Mouse (Mus musculus) liver, adult 2 months (tissue): ENCODE measurements around the gene Slc7a5. TPM values are rescaled to one million over a fixed set of nuclear protein-coding genes. Genes with fewer than 3 reads are reported as not detected.

Experiments
- DNase-seq: peaks from one replicate; pipeline ENCODE4 v3.0.0-alpha.2; 2011; ENCODE audit warnings: low read depth, low spot score; ENCODE audit errors: extremely low read depth
- H3K27ac ChIP-seq: fragments of 200-500 bp; replicated peaks from 2 replicates; pipeline ENCODE4 v1.5.1; 2012; ENCODE audit warnings: low read depth, mild to moderate bottlenecking, control low read depth, inconsistent platforms, low read length; ENCODE audit not compliant: insufficient read depth
- H3K27me3 ChIP-seq: fragments of 200-500 bp; 2 replicates; pipeline ENCODE4 v1.6.1; 2012; ENCODE audit warnings: mild to moderate bottlenecking, moderate library complexity, low read length, inconsistent platforms; ENCODE audit not compliant: control insufficient read depth, insufficient read depth
- H3K36me3 ChIP-seq: fragments of 200-500 bp; 2 replicates; pipeline ENCODE4 v1.6.1; 2012; ENCODE audit warnings: low read length, inconsistent platforms; ENCODE audit not compliant: control insufficient read depth, insufficient read depth
- H3K4me1 ChIP-seq: fragments of 200-500 bp; 2 replicates; pipeline ENCODE4 v1.6.1; 2011; ENCODE audit warnings: low read length; ENCODE audit not compliant: control insufficient read depth, insufficient read depth
- H3K4me3 ChIP-seq: fragments of 200-500 bp; 2 replicates; pipeline ENCODE4 v1.5.1; 2011; ENCODE audit warnings: low read depth, mild to moderate bottlenecking, control low read depth, low read length, moderate library complexity; ENCODE audit not compliant: insufficient read depth
- H3K79me2 ChIP-seq: fragments of 200-500 bp; 2 replicates; pipeline ENCODE4 v1.6.1; 2012; ENCODE audit warnings: inconsistent platforms, mild to moderate bottlenecking, low read length, moderate library complexity; ENCODE audit not compliant: control insufficient read depth, insufficient read depth
- H3K9ac ChIP-seq: fragments of 200-500 bp; 2 replicates; pipeline ENCODE4 v1.6.1; 2012; ENCODE audit warnings: low read depth, mild to moderate bottlenecking, control low read depth, inconsistent platforms, low read length
- CTCF ChIP-seq: fragments of 200-500 bp; IDR thresholded peaks from 2 replicates; pipeline ENCODE4 v1.5.1; 2011; ENCODE audit warnings: low read depth, low read length, control low read depth
- POLR2A ChIP-seq: fragments of 200-500 bp; IDR thresholded peaks from 2 replicates; pipeline ENCODE4 v1.6.1; 2011; ENCODE audit warnings: low read length, control low read depth; ENCODE audit not compliant: insufficient read depth; ENCODE audit errors: extremely low read depth
- WGBS: fragments of 180-500 bp; shearing (Covaris S2); methylation state at CpG from one replicate; pipeline ENCODE4 v1.1.7; 2018; 5-methylcytosine and 5-hydroxymethylcytosine counted together
- polyA plus RNA-seq: library from polyadenylated mRNA; depleted of rRNA; stranded (reverse); fragments of >200 nt; gene quantifications from 2 replicates; pipeline ENCODE4 v1.2.3, GENCODE M21; 2012
- total RNA-seq: library from RNA; depleted of rRNA; stranded (reverse); fragments of >200 nt; gene quantifications from 2 replicates; pipeline ENCODE4 v1.2.3, GENCODE M21; 2014

Gene Slc7a5
- total and polyA plus RNA-seq, 2 experiments: 1.1 to 4.5 TPM

- Histone ChIP-seq H3K4me1 (peaks cover 2% of the 10 kb centered on the region), H3K79me2 (no peaks in the 10 kb centered on the region; the same call in 1 of the 2 replicates), H3K27me3 (no peaks in the 10 kb centered on the region), H3K27ac (no peak overlapping the region), H3K36me3 (no peaks in the 10 kb centered on the region), H3K4me3 (no peak overlapping the region), H3K9ac (no peak overlapping the region)
- DNase-seq: no peak
- 49% methylated on average over 8 of the region's 8 CpGs for WGBS
- no peak for TF ChIP-seq POLR2A
- no peak for TF ChIP-seq CTCF
Observed at GRCm38 (mm10) chr8:121909148-121909541, 1.7 kb upstream of the Slc7a5 start.

- no peak for DNase-seq
- Histone ChIP-seq H3K27ac (no peak overlapping the region), H3K4me3 (no peak overlapping the region), H3K9ac (no peak overlapping the region), H3K36me3 (no peaks in the 10 kb centered on the region), H3K79me2 (no peaks in the 10 kb centered on the region; the same call in 1 of the 2 replicates), H3K27me3 (no peaks in the 10 kb centered on the region), H3K4me1 (peaks cover 2% of the 10 kb centered on the region)
- no peak for TF ChIP-seq POLR2A
- TF ChIP-seq CTCF: no peak
- 68% methylated on average over 8 of the region's 8 CpGs for WGBS
Observed at GRCm38 (mm10) chr8:121908378-121909147, 1.1 kb upstream of the Slc7a5 start.

DNA sequence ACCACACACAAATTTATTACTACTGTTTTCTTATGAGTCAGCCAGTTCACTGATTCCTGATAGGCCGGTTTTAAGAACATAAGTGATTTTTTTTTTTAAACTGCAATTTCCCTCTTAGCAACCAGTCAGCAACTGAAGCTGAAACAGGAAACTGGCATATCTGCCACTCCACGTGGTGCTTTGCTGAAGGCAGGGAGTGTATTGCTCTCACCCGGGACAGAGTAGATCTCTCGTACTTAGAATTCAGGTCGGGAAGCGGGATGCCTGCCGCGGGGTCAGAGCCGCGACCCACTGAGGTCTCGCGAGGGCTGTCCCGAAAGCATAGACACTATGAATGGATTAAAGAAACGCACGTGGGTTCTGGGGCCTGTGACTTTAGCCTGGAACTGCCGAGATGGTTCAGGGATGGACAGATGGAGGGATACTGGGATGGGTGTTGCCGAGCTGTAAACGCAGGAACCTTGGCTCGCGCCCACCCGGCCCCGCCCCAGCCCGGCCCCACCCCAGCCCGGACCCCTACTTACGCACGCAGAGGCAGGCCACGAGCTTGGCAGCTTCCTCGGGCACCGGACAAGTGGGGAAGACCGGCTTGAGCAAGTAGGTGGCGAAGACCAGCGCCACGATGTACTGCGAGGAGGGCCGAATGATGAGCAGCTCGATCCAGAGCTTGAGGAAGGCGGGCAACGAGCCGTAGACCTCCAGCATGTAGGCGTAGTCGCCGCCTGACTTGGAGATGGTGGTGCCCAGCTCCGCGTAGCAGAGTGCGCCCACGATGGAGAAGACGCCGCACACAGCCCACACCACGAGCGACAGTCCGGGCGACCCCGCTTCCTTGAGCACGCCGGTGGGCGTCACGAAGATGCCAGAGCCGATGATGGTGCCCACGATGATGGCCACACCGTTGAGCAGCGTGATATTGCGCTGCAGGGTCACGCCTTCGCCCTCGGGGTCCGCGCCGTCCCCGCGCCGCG is 667 bp downstream of the Slc7a5 start:
- peak overlapping the region; percentile 76 for H3K9ac ChIP-seq
- peak overlapping the region; percentile 77 for H3K4me3 ChIP-seq
- TF ChIP-seq CTCF (no peak), POLR2A (no peak)
- no peak for DNase-seq
- WGBS: 2% methylated on average over 63 of the region's 72 CpGs
- H3K4me1 ChIP-seq: peaks cover 2% of the 10 kb centered on the region
- no peaks in the 10 kb centered on the region for H3K27me3 ChIP-seq
- H3K27ac ChIP-seq: no peak overlapping the region
- no peaks in the 10 kb centered on the region for H3K36me3 ChIP-seq
- no peaks in the 10 kb centered on the region; the same call in 1 of the 2 replicates for H3K79me2 ChIP-seq

DNA sequence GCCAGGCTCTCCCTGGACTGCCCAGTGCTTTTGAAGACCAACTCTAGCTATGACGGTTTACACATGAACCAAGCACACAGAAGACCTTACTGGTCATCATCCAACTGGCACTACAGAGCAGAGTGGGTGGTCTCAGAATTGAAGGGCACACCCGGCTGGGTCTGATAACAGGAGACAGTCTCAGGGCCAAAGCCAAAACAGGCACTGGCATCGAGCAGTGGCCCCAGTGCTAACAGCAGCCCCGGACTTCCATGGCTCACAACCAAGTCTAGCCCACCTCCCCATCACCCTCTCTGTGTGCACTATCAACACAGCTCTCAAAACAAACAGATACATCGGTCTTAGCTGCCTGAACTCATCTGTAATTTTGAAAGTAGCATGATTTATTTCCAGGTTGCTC is 1.6 kb downstream of the Slc7a5 start:
- Histone ChIP-seq H3K36me3 (no peaks in the 10 kb centered on the region), H3K27ac (no peak overlapping the region), H3K27me3 (no peaks in the 10 kb centered on the region), H3K4me3 (peak overlapping the region; percentile 9; the same call in 1 of the 2 replicates), H3K9ac (no peak overlapping the region), H3K79me2 (no peaks in the 10 kb centered on the region; the same call in 1 of the 2 replicates), H3K4me1 (peaks cover 2% of the 10 kb centered on the region)
- no peak for DNase-seq
- TF ChIP-seq CTCF (no peak), POLR2A (no peak)
- 50% methylated on average over 5 of the region's 5 CpGs for WGBS

DNA sequence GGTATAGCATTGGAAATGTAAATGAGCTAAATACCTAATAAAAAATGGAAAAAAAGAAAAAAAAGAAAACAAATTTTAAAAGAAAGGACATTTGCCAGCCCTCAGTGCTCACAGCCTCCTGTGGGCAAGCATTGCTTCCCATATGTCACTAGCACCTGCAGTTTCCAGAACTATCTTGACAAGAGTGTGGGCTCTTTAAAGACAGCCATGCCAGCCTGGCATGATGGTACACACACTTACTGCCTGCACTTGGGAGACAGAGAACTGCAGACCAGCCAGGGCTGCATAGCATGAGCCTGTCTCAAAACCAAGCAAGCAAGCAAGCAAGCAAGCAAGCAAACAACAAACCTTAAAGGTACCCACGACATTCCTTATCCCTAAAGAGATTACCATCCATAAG is 2.1 kb downstream of the Slc7a5 start:
- Histone ChIP-seq H3K36me3 (no peaks in the 10 kb centered on the region), H3K4me3 (no peak overlapping the region), H3K79me2 (no peaks in the 10 kb centered on the region; the same call in 1 of the 2 replicates), H3K27me3 (no peaks in the 10 kb centered on the region), H3K27ac (no peak overlapping the region), H3K4me1 (peaks cover 2% of the 10 kb centered on the region), H3K9ac (no peak overlapping the region)
- WGBS: 33% methylated on average over 1 of the region's 1 CpGs
- no peak for TF ChIP-seq CTCF
- TF ChIP-seq POLR2A: no peak
- DNase-seq: no peak
